Mouse (Mus musculus) urinary bladder, postnatal 14 days (tissue): ENCODE measurements around the gene Lrfn1.

Source experiments
- DNase-seq: peaks from one replicate; pipeline ENCODE4 v3.0.0; 2021; ENCODE audit warnings: low spot score

Gene Lrfn1

DNA sequence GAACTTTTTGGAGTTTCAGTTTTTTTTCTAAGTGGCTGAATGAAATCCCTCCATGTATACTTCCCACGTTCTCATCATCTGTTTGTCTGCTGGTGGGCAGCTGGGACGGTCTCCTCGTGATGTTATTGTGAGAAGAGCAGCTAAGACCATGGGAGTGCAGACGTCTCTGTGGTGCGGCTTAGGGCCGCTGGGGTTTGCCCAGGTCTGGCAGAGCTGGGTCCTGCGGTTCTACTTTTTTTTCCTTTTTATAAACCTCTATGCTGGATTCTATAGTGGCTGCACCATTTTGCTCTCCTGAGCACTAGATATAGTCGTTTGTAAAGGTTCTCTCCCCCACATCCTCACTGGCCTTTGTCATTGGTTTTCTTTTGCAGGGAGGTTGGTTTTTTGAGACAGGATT, 59.7 kb downstream of the Lrfn1 start:
- DNase-seq: no peak
